7 mouse cellular contexts compared by ENCODE assay signal in genomic region chr9:123924589-123925066, GRCm38 (mm10). TPM values are rescaled to one million over a fixed set of nuclear protein-coding genes. Genes with fewer than 3 reads are reported as not detected.
DNase-seq lines count a peak whose midpoint lies in the region; ATAC-seq lines count a peak whose summit lies in the region.

No protein-coding gene starts in this region.

- WGBS in embryonic facial prominence, embryonic 11.5 days: under 1% methylated on average over 45 of the region's 49 CpGs
- WGBS in limb, embryonic 13.5 days: under 1% methylated on average over 41 of the region's 49 CpGs
- WGBS in midbrain, embryonic 15.5 days: under 1% methylated on average over 37 of the region's 49 CpGs

- H3K4me1 ChIP-seq in embryonic facial prominence, embryonic 11.5 days (ENCODE audit: control insufficient read depth, insufficient read depth, low read length): no peaks in the 10 kb centered on the region
- peaks cover 15% of the 10 kb centered on the region for H3K4me1 ChIP-seq in limb, embryonic 13.5 days
- H3K4me1 ChIP-seq in midbrain, embryonic 15.5 days: peaks cover 16% of the 10 kb centered on the region; the same call in 1 of the 2 replicates

- H3K36me3 ChIP-seq in embryonic facial prominence, embryonic 11.5 days (replicated peaks; ENCODE audit: control insufficient read depth, insufficient read depth, low read depth, low read length): no peaks in the 10 kb centered on the region
- H3K36me3 ChIP-seq in limb, embryonic 13.5 days: no peaks in the 10 kb centered on the region
- no peaks in the 10 kb centered on the region for H3K36me3 ChIP-seq in midbrain, embryonic 15.5 days (replicated peaks)

- H3K4me2 ChIP-seq in embryonic facial prominence, embryonic 11.5 days (ENCODE audit: low read depth, low read length): peak overlapping the region; percentile 72
- H3K4me2 ChIP-seq in limb, embryonic 13.5 days (replicated peaks): peak overlapping the region; percentile 78
- H3K4me2 ChIP-seq in midbrain, embryonic 15.5 days: peak overlapping the region; percentile 85

- peak overlapping the region; percentile 74 for H3K9ac ChIP-seq in embryonic facial prominence, embryonic 11.5 days (replicated peaks; ENCODE audit: low read length)
- H3K9ac ChIP-seq in limb, embryonic 13.5 days: peak overlapping the region; percentile 71
- H3K9ac ChIP-seq in midbrain, embryonic 15.5 days: peak overlapping the region; percentile 85

- peak overlapping the region; percentile 53 for H3K4me3 ChIP-seq in embryonic facial prominence, embryonic 11.5 days (ENCODE audit: low read depth, low read length)
- peak overlapping the region; percentile 58 for H3K4me3 ChIP-seq in limb, embryonic 13.5 days
- peak overlapping the region; percentile 71 for H3K4me3 ChIP-seq in midbrain, embryonic 15.5 days

- H3K9me3 ChIP-seq in embryonic facial prominence, embryonic 11.5 days (replicated peaks; ENCODE audit: control insufficient read depth, low read length): no peaks in the 10 kb centered on the region
- 0 out of 2 replicates have a peak, but pooled peaks cover 3% of the 10 kb centered on the region for H3K9me3 ChIP-seq in limb, embryonic 13.5 days
- no peaks in the 10 kb centered on the region for H3K9me3 ChIP-seq in midbrain, embryonic 15.5 days

- peak; percentile 81 for ATAC-seq in embryonic facial prominence, embryonic 11.5 days (replicated peaks; ENCODE audit: insufficient number of reproducible peaks, low FRiP score, low TSS enrichment, low read depth)
- peak; percentile 86 for ATAC-seq in limb, embryonic 13.5 days (ENCODE audit: low FRiP score, low read depth)
- ATAC-seq in midbrain, embryonic 15.5 days (replicated peaks): peak; percentile 90

- 0 out of 2 replicates have a peak, but pooled peaks cover 6% of the 10 kb centered on the region for H3K27me3 ChIP-seq in embryonic facial prominence, embryonic 11.5 days (ENCODE audit: control insufficient read depth, insufficient read depth, low read length)
- H3K27me3 ChIP-seq in limb, embryonic 13.5 days: peaks cover 17% of the 10 kb centered on the region
- H3K27me3 ChIP-seq in midbrain, embryonic 15.5 days (replicated peaks): no peaks in the 10 kb centered on the region

- H3K27ac ChIP-seq in embryonic facial prominence, embryonic 11.5 days (replicated peaks; ENCODE audit: low read depth, low read length): peak overlapping the region; percentile 54
- H3K27ac ChIP-seq in limb, embryonic 13.5 days: peak overlapping the region; percentile 63
- peak overlapping the region; percentile 98 for H3K27ac ChIP-seq in midbrain, embryonic 15.5 days

- DNase-seq in adrenal gland, postnatal 14 days: peak; percentile 97
- peak; percentile 84 for DNase-seq in embryonic facial prominence, embryonic 11.5 days (ENCODE audit: low spot score)
- DNase-seq in heart, adult 11 months: peak; percentile 100
- peak; percentile 91 for DNase-seq in kidney, adult 18-20 months
- DNase-seq in spleen, adult 18-20 months: peak; percentile 95 to 96

RNA-seq across cellular contexts. Expression of gene Ccr1, which starts 43.9 kb away (rescaled TPM):
- total RNA-seq in adrenal gland, postnatal 14 days (2021): 0.86 and 0.89 TPM in 2 replicates
- polyA plus RNA-seq in embryonic facial prominence, embryonic 11.5 days (2014; fragmentation: Nextera tagmentation; extraction: Ambion mirVana): 0.98 and 1.3 TPM in 2 replicates
- 2.2 and 2.6 TPM in 2 replicates for polyA plus RNA-seq in limb, embryonic 13.5 days (2015; fragmentation: Nextera tagmentation; extraction: Ambion mirVana)
- polyA plus RNA-seq in midbrain, embryonic 15.5 days (2015; fragmentation: Nextera tagmentation; extraction: Ambion mirVana): 0.84 and 1.0 TPM in 2 replicates

RNA-seq across cellular contexts. Expression of gene Ccr1l1, which starts 53.6 kb away (rescaled TPM):
- not detected in 2 replicates for total RNA-seq in adrenal gland, postnatal 14 days (2021)
- not detected in 2 replicates for polyA plus RNA-seq in embryonic facial prominence, embryonic 11.5 days (2014; fragmentation: Nextera tagmentation; extraction: Ambion mirVana)
- not detected in 2 replicates for polyA plus RNA-seq in limb, embryonic 13.5 days (2015; fragmentation: Nextera tagmentation; extraction: Ambion mirVana)
- polyA plus RNA-seq in midbrain, embryonic 15.5 days (2015; fragmentation: Nextera tagmentation; extraction: Ambion mirVana): not detected in 2 replicates

Comparison
In these comparisons a context has a peak if more than half of its experiments do, and no peak if none do; other contexts are left out.
1. Peak in every context shown above with its lines: DNase-seq, ATAC-seq, H3K4me3 ChIP-seq and H3K27ac ChIP-seq.